Mouse (Mus musculus) kidney, adult 2 months (tissue): ENCODE measurements around the gene Kcnq1.

ENCODE experiments used
- CTCF ChIP-seq: fragments of 200-500 bp; conservative IDR thresholded peaks from 2 replicates; pipeline ENCODE4 v1.5.1; 2011; ENCODE audit warnings: low read depth, mild to moderate bottlenecking, control low read depth, low read length, moderate library complexity, mixed read lengths; ENCODE audit not compliant: insufficient read depth, insufficient read length
- POLR2A ChIP-seq: fragments of 200-500 bp; IDR thresholded peaks from one replicate; pipeline ENCODE4 v1.6.1; 2011; ENCODE audit warnings: low read depth, low read length, control low read depth

DNA sequence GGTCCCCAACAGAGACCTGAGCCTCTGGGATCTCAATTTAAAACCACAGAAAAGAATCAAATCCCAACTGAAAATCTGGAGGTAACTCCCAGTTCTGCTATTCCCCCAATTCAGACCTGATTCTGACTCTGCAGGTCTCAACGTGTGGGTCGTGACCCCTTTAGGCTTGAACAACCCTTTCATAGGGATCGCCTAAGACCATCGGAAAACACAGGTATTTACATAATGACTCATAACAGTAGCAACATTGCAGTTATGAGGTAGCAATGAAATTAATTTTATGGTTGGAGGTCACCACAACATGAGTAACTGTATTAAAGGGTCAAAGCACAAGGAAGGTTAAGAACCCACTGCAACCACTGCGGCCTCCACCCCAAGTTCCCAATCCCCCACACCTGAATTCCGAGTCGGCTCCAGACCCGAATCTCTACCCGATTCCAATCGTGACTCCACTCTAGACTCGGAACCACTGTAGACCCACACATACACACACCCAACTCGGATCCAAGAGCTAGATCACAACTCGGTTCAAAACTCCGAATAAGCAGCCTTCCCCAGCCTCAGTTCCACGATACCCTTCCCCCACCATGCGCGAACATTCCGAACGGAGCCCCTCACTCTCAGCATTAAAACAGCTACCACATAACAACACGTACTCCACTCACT lies 188.7 kb downstream of the Kcnq1 start:
- TF ChIP-seq POLR2A (no peak), CTCF (no peak)
